Mouse (Mus musculus): ENCODE results near the gene P2rx4.

The P2rx4 gene

GRCm38 (mm10) chr5:122703574-122703973, 3.8 kb upstream of the P2rx4 start:
- no peak for DNase-seq (ENCODE audit: low spot score)

GRCm38 (mm10) chr5:122704571-122704970, 2.8 kb upstream of the P2rx4 start:
- no peak for DNase-seq (ENCODE audit: low spot score)

- no peak for DNase-seq (ENCODE audit: low spot score)
These were observed 2.2 kb upstream of the P2rx4 start for GRCm38 (mm10) chr5:122705174-122705573.

- no peak for DNase-seq (ENCODE audit: low spot score)
These were observed 448 bp upstream of the P2rx4 start for GRCm38 (mm10) chr5:122706917-122707275.

- peak; percentile 31 for DNase-seq (ENCODE audit: low spot score)
These were observed 1.5 kb downstream of the P2rx4 start for GRCm38 (mm10) chr5:122708819-122709218.

- no peak for DNase-seq (ENCODE audit: low spot score)
These were observed 8.4 kb downstream of the P2rx4 start for GRCm38 (mm10) chr5:122715723-122716122.

- DNase-seq (ENCODE audit: low spot score) = no peak
These were observed 9.4 kb downstream of the P2rx4 start for GRCm38 (mm10) chr5:122716793-122717192.

GRCm38 (mm10) chr5:122718400-122718799, 11.1 kb downstream of the P2rx4 start:
- no peak for DNase-seq (ENCODE audit: low spot score)

GRCm38 (mm10) chr5:122719168-122719567, 11.8 kb downstream of the P2rx4 start:
- no peak for DNase-seq (ENCODE audit: low spot score)

- DNase-seq (ENCODE audit: low spot score) = no peak
These were observed 18.1 kb downstream of the P2rx4 start for GRCm38 (mm10) chr5:122725453-122725852.

GRCm38 (mm10) chr5:122726068-122726467, 18.7 kb downstream of the P2rx4 start:
- peak; percentile 78 for DNase-seq (ENCODE audit: low spot score)

- DNase-seq (ENCODE audit: low spot score) = no peak
These were observed 19.3 kb downstream of the P2rx4 start for GRCm38 (mm10) chr5:122726595-122726994.

GRCm38 (mm10) chr5:122727096-122727495, 19.8 kb downstream of the P2rx4 start:
- DNase-seq (ENCODE audit: low spot score) = no peak

- DNase-seq (ENCODE audit: low spot score) = no peak
These were observed 23.4 kb downstream of the P2rx4 start for GRCm38 (mm10) chr5:122730776-122731175.

GRCm38 (mm10) chr5:122731321-122731720, 24.0 kb downstream of the P2rx4 start:
- peak; percentile 73 for DNase-seq (ENCODE audit: low spot score)

GRCm38 (mm10) chr5:122731991-122732673, 24.8 kb downstream of the P2rx4 start:
- DNase-seq (ENCODE audit: low spot score) = no peak

- DNase-seq (ENCODE audit: low spot score) = no peak
These were observed 26.5 kb downstream of the P2rx4 start for GRCm38 (mm10) chr5:122733881-122734280.

GRCm38 (mm10) chr5:122735853-122736252, 28.5 kb downstream of the P2rx4 start:
- DNase-seq (ENCODE audit: low spot score) = no peak

- no peak for DNase-seq (ENCODE audit: low spot score)
These were observed 29.4 kb downstream of the P2rx4 start for GRCm38 (mm10) chr5:122736761-122737160.

- no peak for DNase-seq (ENCODE audit: low spot score)
These were observed 36.6 kb downstream of the P2rx4 start for GRCm38 (mm10) chr5:122743880-122744422.

- DNase-seq (ENCODE audit: low spot score) = no peak
These were observed 40.6 kb downstream of the P2rx4 start for GRCm38 (mm10) chr5:122747950-122748349.

GRCm38 (mm10) chr5:122754477-122754876, 47.1 kb downstream of the P2rx4 start:
- no peak for DNase-seq (ENCODE audit: low spot score)

GRCm38 (mm10) chr5:122755620-122756019, 48.3 kb downstream of the P2rx4 start:
- DNase-seq (ENCODE audit: low spot score) = no peak

GRCm38 (mm10) chr5:122756144-122756543, 48.8 kb downstream of the P2rx4 start:
- DNase-seq (ENCODE audit: low spot score) = no peak
